Mouse (Mus musculus): ENCODE data around the gene Gfpt2.

The Gfpt2 gene

GRCm38 (mm10) chr11:49883394-49883793 is 89.4 kb downstream of the Gfpt2 start:
- no peak for DNase-seq (ENCODE audit: inconsistent ontology term)
